Mouse (Mus musculus) CH12.LX (cell line): ENCODE results near the gene Ash1l. TPM values are rescaled to one million over a fixed set of nuclear protein-coding genes. Genes with fewer than 3 reads are reported as not detected.

Source experiments
- DNase-seq: peaks from one replicate; pipeline ENCODE4 v3.0.0-alpha.2; 2013; ENCODE audit errors: extremely low read depth
- H3K27ac ChIP-seq: 2 replicates; pipeline ENCODE4 v1.5.1; 2012; ENCODE audit warnings: low read depth, mild to moderate bottlenecking, control low read depth, moderate library complexity; ENCODE audit not compliant: insufficient read depth
- H3K27me3 ChIP-seq: replicated peaks from 2 replicates; pipeline ENCODE3; 2012; ENCODE audit warnings: inconsistent platforms
- H3K36me3 ChIP-seq, 2 experiments: replicated peaks in 1 of 2; 2 replicates each; pipeline versions ENCODE3 to v1.6.1; 2012; ENCODE audit warnings: inconsistent platforms in 1 of 2, low read length in 1 of 2, mild to moderate bottlenecking in 1 of 2, mixed read lengths in 1 of 2, moderate library complexity in 1 of 2; ENCODE audit not compliant: control insufficient read depth in 1 of 2, insufficient read depth in 1 of 2
- H3K4me1 ChIP-seq, 2 experiments: 2 replicates each; pipeline ENCODE4 v1.6.1; 2012; ENCODE audit warnings: inconsistent platforms in 1 of 2, moderate library complexity in 1 of 2; ENCODE audit not compliant: insufficient read depth in 2 of 2, control insufficient read depth in 1 of 2
- H3K4me2 ChIP-seq: 2 replicates; pipeline ENCODE4 v1.6.1; 2012; ENCODE audit warnings: low read depth, mild to moderate bottlenecking, control low read depth; ENCODE audit not compliant: poor library complexity, insufficient read depth, severe bottlenecking
- H3K4me3 ChIP-seq, 3 experiments: fragments of 150-350 bp in 1 of 3; sonication (generic) in 1 of 3; replicated peaks in 1 of 3; 2 replicates each; pipeline versions ENCODE3 to v1.5.1; 2011 to 2012; ENCODE audit warnings: low read depth in 2 of 3, low read length in 2 of 3, mild to moderate bottlenecking in 2 of 3, moderate library complexity in 2 of 3, control low read depth in 1 of 3, improper control_type of control experiment in 1 of 3, inconsistent platforms in 1 of 3, mixed read lengths in 1 of 3; ENCODE audit not compliant: poor library complexity in 1 of 3
- H3K79me2 ChIP-seq: replicated peaks from 2 replicates; pipeline ENCODE4 v1.6.1; 2012; ENCODE audit warnings: mild to moderate bottlenecking, moderate library complexity; ENCODE audit not compliant: control insufficient read depth, poor library complexity, insufficient read depth, severe bottlenecking; ENCODE audit errors: extremely low read depth
- H3K9ac ChIP-seq: 2 replicates; pipeline ENCODE4 v1.6.1; 2012; ENCODE audit warnings: low read depth, mild to moderate bottlenecking, control low read depth, moderate library complexity; ENCODE audit not compliant: insufficient read depth
- H3K9me3 ChIP-seq: replicated peaks from 2 replicates; pipeline ENCODE3; 2012; ENCODE audit warnings: low read length, inconsistent platforms, mixed read lengths
- CHD2 ChIP-seq: IDR thresholded peaks from 2 replicates; pipeline ENCODE4 v1.6.1; 2011; ENCODE audit warnings: low read length, improper control_type of control experiment
- CTCF ChIP-seq, 2 experiments: IDR thresholded peaks in 1 of 2; conservative IDR thresholded peaks in 1 of 2; 2 replicates each; pipeline ENCODE4 v1.5.1; 2011 to 2012; ENCODE audit warnings: low read depth in 2 of 2, low read length in 2 of 2, improper control_type of control experiment in 1 of 2, inconsistent platforms in 1 of 2, mild to moderate bottlenecking in 1 of 2, moderate library complexity in 1 of 2
- E2F4 ChIP-seq: IDR thresholded peaks from 2 replicates; pipeline ENCODE4 v1.6.1; 2011; ENCODE audit warnings: low read depth, low read length, improper control_type of control experiment; ENCODE audit not compliant: insufficient replicate concordance
- EP300 ChIP-seq: IDR thresholded peaks from 2 replicates; pipeline ENCODE4 v1.6.1; 2011; ENCODE audit warnings: low read length, improper control_type of control experiment
- ETS1 ChIP-seq: conservative IDR thresholded peaks from 2 replicates; pipeline ENCODE4 v1.6.1; 2012; ENCODE audit warnings: low read depth, mild to moderate bottlenecking, inconsistent platforms, low read length, improper control_type of control experiment, moderate library complexity
- GABPA ChIP-seq: IDR thresholded peaks from 2 replicates; pipeline ENCODE4 v1.6.1; 2012; ENCODE audit warnings: low read depth, low read length, improper control_type of control experiment, inconsistent platforms; ENCODE audit not compliant: insufficient replicate concordance
- IRF4 ChIP-seq: IDR thresholded peaks from 2 replicates; pipeline ENCODE4 v1.6.1; 2014; ENCODE audit warnings: low read depth, mild to moderate bottlenecking, inconsistent platforms, low read length, improper control_type of control experiment
- KAT2A ChIP-seq: IDR thresholded peaks from 2 replicates; pipeline ENCODE4 v1.6.1; 2012; ENCODE audit warnings: low read length, improper control_type of control experiment, inconsistent platforms; ENCODE audit not compliant: insufficient replicate concordance
- MEF2A ChIP-seq: IDR thresholded peaks from 2 replicates; pipeline ENCODE4 v1.6.1; 2014; ENCODE audit warnings: low read depth, mild to moderate bottlenecking, inconsistent platforms, low read length, improper control_type of control experiment, borderline replicate concordance
- NRF1 ChIP-seq: IDR thresholded peaks from 2 replicates; pipeline ENCODE4 v1.6.1; 2014; ENCODE audit warnings: low read depth, mild to moderate bottlenecking, inconsistent platforms, low read length, improper control_type of control experiment, moderate library complexity
- POLR2AphosphoS2 ChIP-seq: IDR thresholded peaks from 2 replicates; pipeline ENCODE4 v1.6.1; 2011; ENCODE audit warnings: low read depth, low read length, improper control_type of control experiment
- RAD21 ChIP-seq: IDR thresholded peaks from 2 replicates; pipeline ENCODE4 v1.6.1; 2011; ENCODE audit warnings: low read depth, mild to moderate bottlenecking, low read length, improper control_type of control experiment, moderate library complexity
- RCOR1 ChIP-seq: conservative IDR thresholded peaks from 2 replicates; pipeline ENCODE4 v1.6.1; 2012; ENCODE audit warnings: low read depth, mild to moderate bottlenecking, inconsistent platforms, low read length, improper control_type of control experiment
- SIN3A ChIP-seq: IDR thresholded peaks from 2 replicates; pipeline ENCODE4 v1.6.1; 2012; ENCODE audit warnings: low read length, improper control_type of control experiment, inconsistent platforms
- SMC3 ChIP-seq: IDR thresholded peaks from 2 replicates; pipeline ENCODE4 v1.6.1; 2011; ENCODE audit warnings: low read depth, low read length, improper control_type of control experiment
- TBP ChIP-seq: conservative IDR thresholded peaks from 2 replicates; pipeline ENCODE4 v1.6.1; 2011; ENCODE audit warnings: low read depth, low read length, improper control_type of control experiment
- TCF12 ChIP-seq: IDR thresholded peaks from 2 replicates; pipeline ENCODE4 v1.6.1; 2014; ENCODE audit warnings: low read depth, mild to moderate bottlenecking, inconsistent platforms, low read length, improper control_type of control experiment
- UBTF ChIP-seq: IDR thresholded peaks from 2 replicates; pipeline ENCODE4 v1.6.1; 2012; ENCODE audit warnings: low read depth, mild to moderate bottlenecking, inconsistent platforms, low read length, improper control_type of control experiment, moderate library complexity
- USF2 ChIP-seq: conservative IDR thresholded peaks from 2 replicates; pipeline ENCODE4 v1.6.1; 2011; ENCODE audit warnings: low read depth, low read length, improper control_type of control experiment
- ZC3H11A ChIP-seq: IDR thresholded peaks from 2 replicates; pipeline ENCODE4 v1.6.1; 2012; ENCODE audit warnings: low read depth, mild to moderate bottlenecking, inconsistent platforms, low read length, improper control_type of control experiment
- ZNF384 ChIP-seq: IDR thresholded peaks from 2 replicates; pipeline ENCODE4 v1.6.1; 2012; ENCODE audit warnings: low read depth, low read length, improper control_type of control experiment, inconsistent platforms
- dilution Hi-C: fragments of 300-500 bp; cut with MboI; formaldehyde crosslinking; loops from 2 replicates; pipeline ENCODE4 v1.14.3; 2020; ENCODE audit warnings: low sequenced_read_pairs; ENCODE audit not compliant: extremely low pct_unique_long_range_greater_than_20kb, extremely low pct_ligation_motif_present
- in situ Hi-C: fragments of 300-500 bp; cut with MboI; formaldehyde crosslinking; loops from 3 replicates; pipeline ENCODE4 v1.14.3; 2019; ENCODE audit warnings: low sequenced_read_pairs, low pct_ligation_motif_present, low pct_unique_long_range_greater_than_20kb, mixed read lengths
- polyA plus RNA-seq: library from polyadenylated mRNA; unstranded; fragments of >175 nt; gene quantifications from 2 replicates; pipeline ENCODE4 v1.2.1, GENCODE M21; 2012; ENCODE audit warnings: low read depth; ENCODE audit not compliant: insufficient read length
- total RNA-seq, 2 experiments: library from RNA; depleted of rRNA; stranded (reverse); fragments of 300-350 nt in 1 of 2; fragments of >200 nt in 1 of 2; gene quantifications; 2 replicates each; pipeline ENCODE4 v1.2.3; 2012 to 2014

Ash1l gene
- total and polyA plus RNA-seq, 3 experiments: 2.9 to 9.7 (median 5.8) TPM

DNA sequence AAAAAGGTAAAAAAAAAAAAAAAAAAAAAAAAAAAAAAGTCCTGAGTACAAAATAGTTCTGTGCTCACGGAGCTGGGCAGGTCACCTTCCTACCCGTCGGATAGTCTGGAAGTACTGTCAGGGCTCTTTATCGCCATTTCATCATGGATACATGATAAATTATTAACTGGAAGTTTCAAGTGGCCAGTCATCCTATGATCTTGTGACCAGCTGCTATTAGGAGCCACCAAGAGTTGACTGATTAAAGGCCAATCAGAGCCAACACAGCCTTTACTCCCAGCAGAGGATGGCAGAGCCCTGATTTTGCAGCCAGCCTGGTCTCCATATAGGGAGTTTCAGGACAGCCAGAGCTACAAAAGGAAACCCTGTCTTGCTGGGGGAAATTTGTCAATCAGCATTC, 162.6 kb downstream of the Ash1l start:
- no peaks in the 10 kb centered on the region for H3K79me2 ChIP-seq
- H3K4me2 ChIP-seq: no peak overlapping the region
- no peak overlapping the region for H3K27ac ChIP-seq
- peaks cover 0 to 11% of the 10 kb centered on the region in 2 experiments; a peak in 2 of 4 replicates for H3K4me1 ChIP-seq
- no peak for DNase-seq
- dilution Hi-C loops (no loop called here), in situ Hi-C loops (no loop called here)
- TF ChIP-seq SMC3: no peak
- TF ChIP-seq NRF1: no peak
- TF ChIP-seq RCOR1: no peak
- TF ChIP-seq CHD2: no peak
- no peak for TF ChIP-seq ZC3H11A
- peaks cover 5% of the 10 kb centered on the region for H3K9me3 ChIP-seq
- no peak overlapping the region for H3K9ac ChIP-seq
- no peak overlapping the region for H3K4me3 ChIP-seq
- peaks cover 4% of the 10 kb centered on the region for H3K27me3 ChIP-seq
- no peaks in the 10 kb centered on the region for H3K36me3 ChIP-seq

DNA sequence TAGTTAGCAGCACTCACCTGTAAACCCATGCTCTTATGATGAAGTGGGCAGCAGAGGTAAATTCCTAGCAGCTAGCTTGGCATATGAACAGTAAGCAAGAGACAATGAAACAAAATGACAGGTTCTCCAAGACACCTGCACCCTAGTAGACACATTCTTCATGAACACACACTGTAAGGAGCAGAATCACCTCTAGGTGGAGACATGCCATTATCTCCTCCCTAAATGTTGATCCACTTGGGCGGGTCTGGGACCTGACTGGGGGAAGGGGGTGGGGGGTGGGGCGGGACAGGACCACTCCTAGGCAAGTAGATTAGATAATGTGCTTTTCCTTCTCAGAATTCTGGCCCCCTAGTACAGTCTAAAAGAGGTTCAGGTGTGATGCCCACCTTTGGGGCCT, 165.1 kb downstream of the Ash1l start:
- in situ Hi-C loops (loop anchor here (5.0 kb wide), 1 partner anchor 37 kb away; no protein-coding TSS in a partner anchor), dilution Hi-C loops (no loop called here)
- Histone ChIP-seq H3K27me3 (peaks cover 8% of the 10 kb centered on the region), H3K4me3 (no peak overlapping the region), H3K4me2 (no peak overlapping the region), H3K9me3 (peaks cover 3% of the 10 kb centered on the region), H3K4me1 (peaks cover 0 to 11% of the 10 kb centered on the region in 2 experiments; a peak in 2 of 4 replicates), H3K9ac (no peak overlapping the region), H3K27ac (no peak overlapping the region), H3K36me3 (no peaks in the 10 kb centered on the region), H3K79me2 (no peaks in the 10 kb centered on the region)
- peak; percentile 26 to 69; a peak in 3 of 4 replicates for TF ChIP-seq CTCF (conservative IDR thresholded peaks at IDR 0.05 in 1 of 2, IDR thresholded peaks at IDR 0.05 in 1 of 2; ENCODE audit: low read depth in 2 of 2, low read length in 2 of 2)
- TF ChIP-seq SMC3: peak; percentile 39; the same call in 1 of the 2 replicates
- TF ChIP-seq USF2: no peak
- peak; percentile 49 for TF ChIP-seq RAD21
- 0 out of 2 replicates have a peak, but pooled peaks have one; percentile 38 for TF ChIP-seq ZNF384
- TF ChIP-seq EP300: no peak
- peak; percentile 50 for TF ChIP-seq CHD2
- DNase-seq: peak; percentile 54

GRCm38 (mm10) chr3:89123313-89123712, 172.9 kb downstream of the Ash1l start:
- dilution Hi-C loops (no loop called here), in situ Hi-C loops (no loop called here)
- Histone ChIP-seq H3K4me3 (no peak overlapping the region), H3K79me2 (no peaks in the 10 kb centered on the region), H3K9ac (no peak overlapping the region), H3K4me2 (no peak overlapping the region), H3K27ac (no peak overlapping the region), H3K4me1 (no peaks in the 10 kb centered on the region), H3K36me3 (no peaks in the 10 kb centered on the region), H3K9me3 (no peaks in the 10 kb centered on the region), H3K27me3 (peaks cover 7% of the 10 kb centered on the region)
- no peak for DNase-seq
- TF ChIP-seq ETS1 (no peak), TCF12 (no peak), SMC3 (no peak), KAT2A (no peak), TBP (no peak), ZC3H11A (no peak), CTCF (conservative IDR thresholded peaks at IDR 0.05 in 1 of 2, IDR thresholded peaks at IDR 0.05 in 1 of 2; ENCODE audit: low read depth in 2 of 2, low read length in 2 of 2) (no peak), UBTF (no peak), USF2 (no peak), MEF2A (no peak), IRF4 (no peak), EP300 (no peak), SIN3A (no peak), GABPA (no peak), NRF1 (no peak), E2F4 (no peak), RCOR1 (no peak), POLR2AphosphoS2 (no peak)
